Mouse (Mus musculus): Measurements from ENCODE around the gene Fam47e. TPM values are rescaled to one million over a fixed set of nuclear protein-coding genes. Genes with fewer than 3 reads are reported as not detected.

Gene Fam47e
- polyA plus RNA-seq, 1 experiment: 9.1 TPM

- 87% methylated on average over 2 of the region's 2 CpGs for WGBS
- no peak for DNase-seq
- no peaks in the 10 kb centered on the region for H3K4me1 ChIP-seq (ENCODE audit: control insufficient read depth, insufficient read depth, low read length)
- TF ChIP-seq POLR2A (IDR thresholded peaks at IDR 0.05; ENCODE audit: borderline replicate concordance, extremely low read depth, low read depth, low read length): no peak
- TF ChIP-seq CTCF (IDR thresholded peaks at IDR 0.05; ENCODE audit: insufficient read depth, low read length): no peak
- H3K4me3 ChIP-seq (replicated peaks; ENCODE audit: extremely low read depth, low read depth, low read length): no peak overlapping the region
Observed at GRCm38 (mm10) chr5:92552611-92553010, 2.3 kb upstream of the Fam47e start.

- no peaks in the 10 kb centered on the region for H3K4me1 ChIP-seq (ENCODE audit: control insufficient read depth, insufficient read depth, low read length)
- no peak for DNase-seq
- 70% methylated on average over 3 of the region's 3 CpGs for WGBS
- TF ChIP-seq POLR2A (IDR thresholded peaks at IDR 0.05; ENCODE audit: borderline replicate concordance, extremely low read depth, low read depth, low read length): no peak
- no peak for TF ChIP-seq CTCF (IDR thresholded peaks at IDR 0.05; ENCODE audit: insufficient read depth, low read length)
- no peak overlapping the region for H3K4me3 ChIP-seq (replicated peaks; ENCODE audit: extremely low read depth, low read depth, low read length)
Observed at GRCm38 (mm10) chr5:92553939-92554338, 930 bp upstream of the Fam47e start.

GRCm38 (mm10) chr5:92554443-92554842, 426 bp upstream of the Fam47e start:
- Histone ChIP-seq H3K4me1 (ENCODE audit: control insufficient read depth, insufficient read depth, low read length) (no peaks in the 10 kb centered on the region), H3K4me3 (replicated peaks; ENCODE audit: extremely low read depth, low read depth, low read length) (no peak overlapping the region)
- TF ChIP-seq POLR2A (IDR thresholded peaks at IDR 0.05; ENCODE audit: borderline replicate concordance, extremely low read depth, low read depth, low read length) (no peak), CTCF (IDR thresholded peaks at IDR 0.05; ENCODE audit: insufficient read depth, low read length) (no peak)
- WGBS: 46% methylated on average over 4 of the region's 4 CpGs
- DNase-seq: no peak

GRCm38 (mm10) chr5:92555905-92556304, 1.0 kb downstream of the Fam47e start:
- WGBS: 94% methylated on average over 1 of the region's 1 CpGs
- DNase-seq: no peak
- Histone ChIP-seq H3K4me3 (replicated peaks; ENCODE audit: extremely low read depth, low read depth, low read length) (no peak overlapping the region), H3K4me1 (ENCODE audit: control insufficient read depth, insufficient read depth, low read length) (no peaks in the 10 kb centered on the region)
- TF ChIP-seq POLR2A (IDR thresholded peaks at IDR 0.05; ENCODE audit: borderline replicate concordance, extremely low read depth, low read depth, low read length) (no peak), CTCF (IDR thresholded peaks at IDR 0.05; ENCODE audit: insufficient read depth, low read length) (no peak)

- Histone ChIP-seq H3K4me1 (ENCODE audit: control insufficient read depth, insufficient read depth, low read length) (no peaks in the 10 kb centered on the region), H3K4me3 (replicated peaks; ENCODE audit: extremely low read depth, low read depth, low read length) (no peak overlapping the region)
- TF ChIP-seq CTCF (IDR thresholded peaks at IDR 0.05; ENCODE audit: insufficient read depth, low read length) (no peak), POLR2A (IDR thresholded peaks at IDR 0.05; ENCODE audit: borderline replicate concordance, extremely low read depth, low read depth, low read length) (no peak)
- no peak for DNase-seq
- WGBS: 94% methylated on average over 1 of the region's 1 CpGs
Observed at GRCm38 (mm10) chr5:92557508-92557907, 2.6 kb downstream of the Fam47e start.

GRCm38 (mm10) chr5:92560201-92560600, 5.3 kb downstream of the Fam47e start:
- 74% methylated on average over 2 of the region's 2 CpGs for WGBS
- H3K4me1 ChIP-seq (ENCODE audit: control insufficient read depth, insufficient read depth, low read length): no peaks in the 10 kb centered on the region
- H3K4me3 ChIP-seq (replicated peaks; ENCODE audit: extremely low read depth, low read depth, low read length): no peak overlapping the region
- no peak for DNase-seq
- TF ChIP-seq POLR2A (IDR thresholded peaks at IDR 0.05; ENCODE audit: borderline replicate concordance, extremely low read depth, low read depth, low read length) (no peak), CTCF (IDR thresholded peaks at IDR 0.05; ENCODE audit: insufficient read depth, low read length) (no peak)

GRCm38 (mm10) chr5:92562002-92562401, 7.1 kb downstream of the Fam47e start:
- no peak for TF ChIP-seq POLR2A (IDR thresholded peaks at IDR 0.05; ENCODE audit: borderline replicate concordance, extremely low read depth, low read depth, low read length)
- TF ChIP-seq CTCF (IDR thresholded peaks at IDR 0.05; ENCODE audit: insufficient read depth, low read length): no peak
- H3K4me1 ChIP-seq (ENCODE audit: control insufficient read depth, insufficient read depth, low read length): no peaks in the 10 kb centered on the region
- no peak for DNase-seq
- no peak overlapping the region for H3K4me3 ChIP-seq (replicated peaks; ENCODE audit: extremely low read depth, low read depth, low read length)
- 78% methylated on average over 13 of the region's 13 CpGs for WGBS

GRCm38 (mm10) chr5:92571232-92571631, 16.4 kb downstream of the Fam47e start:
- Histone ChIP-seq H3K4me1 (ENCODE audit: control insufficient read depth, insufficient read depth, low read length) (no peaks in the 10 kb centered on the region), H3K4me3 (replicated peaks; ENCODE audit: extremely low read depth, low read depth, low read length) (no peak overlapping the region)
- no peak for DNase-seq
- TF ChIP-seq POLR2A (IDR thresholded peaks at IDR 0.05; ENCODE audit: borderline replicate concordance, extremely low read depth, low read depth, low read length): no peak
- TF ChIP-seq CTCF (IDR thresholded peaks at IDR 0.05; ENCODE audit: insufficient read depth, low read length): no peak
- 87% methylated on average over 4 of the region's 4 CpGs for WGBS

GRCm38 (mm10) chr5:92579559-92579958, 24.7 kb downstream of the Fam47e start:
- no peaks in the 10 kb centered on the region for H3K4me1 ChIP-seq (ENCODE audit: control insufficient read depth, insufficient read depth, low read length)
- WGBS: 56% methylated on average over 14 of the region's 14 CpGs
- H3K4me3 ChIP-seq (replicated peaks; ENCODE audit: extremely low read depth, low read depth, low read length): no peak overlapping the region
- TF ChIP-seq POLR2A (IDR thresholded peaks at IDR 0.05; ENCODE audit: borderline replicate concordance, extremely low read depth, low read depth, low read length) (no peak), CTCF (IDR thresholded peaks at IDR 0.05; ENCODE audit: insufficient read depth, low read length) (no peak)
- DNase-seq: no peak

GRCm38 (mm10) chr5:92585932-92586331, 31.1 kb downstream of the Fam47e start:
- no peak for DNase-seq
- H3K4me3 ChIP-seq (replicated peaks; ENCODE audit: extremely low read depth, low read depth, low read length): no peak overlapping the region
- H3K4me1 ChIP-seq (ENCODE audit: control insufficient read depth, insufficient read depth, low read length): no peaks in the 10 kb centered on the region
- TF ChIP-seq POLR2A (IDR thresholded peaks at IDR 0.05; ENCODE audit: borderline replicate concordance, extremely low read depth, low read depth, low read length) (no peak), CTCF (IDR thresholded peaks at IDR 0.05; ENCODE audit: insufficient read depth, low read length) (no peak)
- WGBS: 46% methylated on average over 10 of the region's 10 CpGs
